Mouse (Mus musculus) mouse trophoblast stem cell (cell line): ENCODE data around the gene Pinlyp.

Experiments
- in situ Hi-C, 2 experiments: fragments of 300-500 bp; cut with MseI, MboI; formaldehyde crosslinking; loops; 2 replicates in 1 of 2; 3 replicates in 1 of 2; pipeline ENCODE4 v1.15.1; 2025

Pinlyp gene

DNA sequence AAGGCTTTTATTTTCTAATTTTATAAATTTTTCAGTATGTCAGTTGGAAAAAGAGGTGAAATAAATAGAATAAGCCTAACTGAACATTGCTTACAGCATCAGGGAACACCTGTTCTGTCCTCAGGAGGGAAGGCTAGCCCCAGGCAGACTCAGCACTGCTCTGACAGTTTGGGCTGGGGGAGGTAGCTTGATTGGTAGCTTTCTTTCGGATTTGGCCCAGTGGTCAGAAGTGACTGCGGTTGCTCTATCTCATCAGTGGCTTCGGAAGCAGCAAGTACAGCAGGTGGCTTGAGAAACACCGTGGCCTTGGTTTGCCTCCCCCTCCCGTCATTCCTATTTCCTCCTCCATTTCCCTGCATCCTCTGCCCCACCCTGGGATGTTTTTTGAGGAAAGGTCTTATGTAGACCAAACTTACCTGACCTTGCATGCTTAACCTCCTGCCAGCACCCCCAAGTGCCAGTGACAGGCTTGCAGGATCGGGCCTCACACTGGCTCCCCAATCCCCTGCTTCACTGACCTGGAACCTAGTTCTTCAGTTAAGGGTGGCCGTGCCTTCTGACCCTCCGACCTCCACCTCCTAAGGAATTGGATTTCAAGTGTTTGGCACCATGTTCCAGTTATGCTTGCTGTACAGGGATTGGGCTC is 17.4 kb upstream of the Pinlyp start:
- in situ Hi-C loops: no loop called here

DNA sequence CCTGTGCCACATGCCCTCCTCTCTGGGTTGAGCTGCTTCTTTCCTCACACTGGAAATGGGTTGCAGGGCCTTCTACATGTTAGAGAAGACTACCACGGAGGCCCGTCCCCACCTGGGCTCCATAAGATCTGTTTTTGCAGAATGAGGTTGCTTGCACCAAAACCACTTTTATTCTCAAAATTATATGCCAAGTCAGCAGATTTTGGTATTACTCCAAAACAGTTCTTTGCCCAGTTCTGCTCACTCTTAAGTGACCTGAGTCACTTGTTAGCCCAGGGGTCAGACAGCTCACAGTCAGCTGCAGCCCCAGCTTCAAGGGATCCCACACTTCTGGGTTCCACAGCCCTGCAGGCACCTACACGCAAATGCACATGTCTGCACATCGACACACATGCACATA is 15.5 kb upstream of the Pinlyp start:
- in situ Hi-C loops: no loop called here

DNA sequence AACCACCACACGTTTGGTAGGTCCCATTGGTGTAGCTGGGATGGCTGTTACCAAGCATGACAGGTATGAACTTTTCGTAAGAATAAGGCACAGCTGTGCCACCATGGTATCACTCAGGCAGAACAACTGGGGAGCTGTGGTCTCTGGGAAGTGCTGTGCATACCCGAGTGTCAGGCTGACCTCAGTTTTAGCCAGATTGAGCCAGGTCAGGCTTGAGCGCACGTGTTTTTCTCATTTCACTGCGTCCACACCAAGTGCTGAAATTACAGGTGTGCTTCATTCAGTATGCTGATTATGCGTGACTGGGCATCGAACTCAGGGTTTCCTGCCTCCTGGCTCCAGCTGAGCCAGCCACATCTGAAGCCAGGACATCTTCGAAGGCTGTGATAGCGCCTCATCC is 9.9 kb upstream of the Pinlyp start:
- in situ Hi-C loops: no loop called here

DNA sequence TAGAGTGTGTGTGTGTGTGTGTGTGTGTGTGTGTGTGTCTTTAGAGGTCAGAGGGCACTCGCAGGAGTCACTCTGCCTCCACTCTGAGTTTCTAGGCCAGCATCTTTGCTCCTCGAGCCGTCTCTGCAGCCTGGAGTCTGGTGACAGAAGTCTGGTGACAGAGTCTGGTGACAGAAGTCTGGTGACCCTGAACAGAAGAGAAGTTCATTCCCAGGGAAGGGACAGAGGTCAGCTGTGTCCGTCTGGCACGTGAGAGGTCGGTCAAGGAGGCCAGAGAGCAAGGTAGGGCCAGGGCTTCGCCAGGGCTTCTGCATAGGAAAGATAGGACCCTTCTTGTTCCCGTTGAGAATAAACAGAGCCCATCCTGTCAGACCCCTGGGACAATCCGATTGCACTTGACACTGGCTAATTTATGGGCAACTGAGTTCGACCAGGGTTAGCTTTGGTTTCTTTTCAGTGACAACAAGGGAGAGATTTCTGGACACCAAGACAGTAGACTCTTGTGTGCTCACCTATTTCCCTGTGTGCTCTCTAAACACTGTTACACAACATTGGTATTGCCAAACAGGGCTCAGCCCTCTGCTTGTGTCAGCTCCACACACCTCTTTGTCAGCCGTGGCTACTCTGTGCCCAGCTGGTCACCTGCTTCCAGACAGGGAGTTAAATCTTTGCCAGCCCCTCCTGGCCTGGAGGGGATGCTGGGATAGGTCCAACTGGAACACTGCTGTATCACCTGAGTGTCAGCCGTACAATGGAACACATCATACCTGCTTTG is 6.3 kb upstream of the Pinlyp start:
- in situ Hi-C loops: no loop called here

DNA sequence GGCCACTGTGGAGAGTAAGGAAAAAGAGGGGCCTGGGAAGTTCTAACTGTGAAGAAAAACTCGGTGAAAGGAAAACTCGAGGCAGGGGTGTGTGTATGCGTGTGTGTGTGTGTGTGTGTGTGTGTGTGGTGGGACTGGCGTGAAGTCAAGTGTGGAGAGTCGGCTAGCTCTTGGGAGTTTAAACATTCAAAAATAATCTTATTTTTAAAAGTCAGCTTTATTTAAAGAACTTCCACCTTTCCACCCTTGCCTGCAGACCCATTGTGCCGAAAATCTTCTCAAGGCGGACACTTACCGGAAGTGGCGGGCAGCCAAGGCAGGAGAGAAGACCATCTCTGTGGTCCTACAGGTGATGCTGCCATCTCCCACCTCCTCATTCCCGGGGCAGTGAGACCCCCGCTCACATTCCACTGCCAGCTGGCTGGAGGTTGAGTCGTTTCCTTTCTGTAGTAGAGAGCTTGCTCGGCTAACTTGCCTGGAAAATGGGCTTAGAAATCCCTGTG is 1.7 kb upstream of the Pinlyp start:
- in situ Hi-C loops: no loop called here

DNA sequence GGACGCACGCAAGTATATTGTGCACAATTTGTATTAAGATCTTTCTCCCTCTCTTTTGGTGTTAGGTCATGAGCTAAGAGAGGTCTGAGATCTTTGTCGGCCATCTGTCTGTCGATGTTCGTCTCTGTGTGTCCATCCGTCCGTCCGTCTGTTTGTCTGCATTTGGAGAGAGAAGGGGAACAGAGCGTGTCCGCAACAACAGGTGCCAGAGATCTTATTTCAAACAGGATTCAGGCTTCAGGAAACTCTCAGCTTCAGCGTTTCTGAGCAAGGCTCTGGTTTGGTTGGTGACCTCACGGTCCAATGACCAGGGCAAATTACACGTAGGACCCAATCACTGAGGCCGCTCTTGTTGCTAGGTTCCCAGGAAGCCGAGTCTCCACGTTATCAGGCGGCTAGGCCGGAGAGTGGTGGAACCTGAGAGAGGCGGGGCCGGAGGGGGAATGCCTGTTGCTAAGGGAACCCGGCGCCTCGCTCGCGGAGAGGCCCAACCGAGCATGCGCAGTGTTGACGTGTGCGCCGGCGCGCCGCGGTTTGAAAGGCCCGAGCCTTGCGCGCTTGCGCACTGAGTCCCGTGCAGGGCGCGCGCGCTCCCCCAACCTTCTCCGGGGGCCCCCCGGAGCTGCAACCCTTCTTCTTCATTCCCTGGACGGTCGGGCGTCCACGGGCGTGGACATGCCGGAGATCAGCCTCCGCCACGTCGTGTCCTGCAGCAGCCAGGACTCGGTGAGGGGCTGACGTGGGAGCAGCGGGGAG is 894 bp upstream of the Pinlyp start:
- in situ Hi-C loops: no loop called here

DNA sequence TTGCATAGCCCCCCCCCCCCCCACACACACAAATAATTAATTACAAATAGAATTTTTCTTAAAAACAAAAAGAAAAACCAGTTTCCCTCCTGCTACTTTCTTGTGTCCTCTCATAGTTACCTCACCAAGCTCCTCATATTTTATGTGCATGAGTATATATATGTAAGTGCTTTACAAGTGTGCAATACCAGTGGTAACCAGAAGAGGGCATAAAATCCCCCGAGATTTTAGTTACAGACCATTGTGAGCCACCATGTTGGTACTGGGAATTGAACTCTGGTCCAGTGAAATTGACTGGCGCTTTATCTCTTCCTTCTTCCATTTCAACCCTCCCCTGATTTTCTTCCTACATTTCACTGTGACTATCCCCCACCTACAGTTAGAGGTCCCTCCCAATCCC is 1.4 kb downstream of the Pinlyp start:
- in situ Hi-C loops: no loop called here

DNA sequence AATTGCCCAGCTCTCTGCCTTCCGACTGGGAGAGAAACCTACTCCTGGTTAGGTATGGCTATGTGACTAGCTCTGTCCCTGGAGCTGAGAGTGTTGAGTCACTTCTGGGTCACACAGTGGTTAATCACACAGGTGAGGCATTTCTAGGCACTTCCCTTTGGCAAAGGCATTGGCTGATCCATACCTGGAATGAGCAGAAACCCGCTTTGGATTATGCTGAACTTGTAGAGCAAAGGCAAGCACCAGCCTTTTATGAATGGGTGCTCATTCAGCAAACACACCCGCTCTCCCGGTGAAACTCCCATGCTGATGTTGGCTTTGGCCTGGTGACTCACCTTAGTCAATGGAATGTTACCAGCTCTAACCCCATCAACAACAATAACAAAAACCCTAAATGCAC is 6.2 kb downstream of the Pinlyp start:
- in situ Hi-C loops: no loop called here

DNA sequence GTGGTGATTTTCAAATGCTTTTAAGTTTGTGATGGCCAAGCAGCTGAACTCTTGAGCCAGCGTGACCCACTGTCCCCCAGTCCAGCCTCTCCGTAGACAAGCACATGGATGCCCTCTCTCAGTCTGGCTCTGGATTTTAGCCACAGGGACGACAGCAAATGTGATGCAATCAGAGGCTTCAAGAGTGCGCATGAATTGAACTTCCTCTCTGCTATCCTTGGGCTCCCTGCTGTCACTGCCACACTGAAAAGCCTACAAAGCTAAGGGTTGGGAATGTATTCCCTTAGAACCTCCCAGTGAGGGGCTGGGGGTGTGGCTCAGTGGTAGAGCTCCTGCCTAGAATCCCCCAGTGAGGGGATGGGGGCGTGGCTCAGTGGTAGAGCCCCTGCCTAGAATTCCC is 7.2 kb downstream of the Pinlyp start:
- in situ Hi-C loops: no loop called here

DNA sequence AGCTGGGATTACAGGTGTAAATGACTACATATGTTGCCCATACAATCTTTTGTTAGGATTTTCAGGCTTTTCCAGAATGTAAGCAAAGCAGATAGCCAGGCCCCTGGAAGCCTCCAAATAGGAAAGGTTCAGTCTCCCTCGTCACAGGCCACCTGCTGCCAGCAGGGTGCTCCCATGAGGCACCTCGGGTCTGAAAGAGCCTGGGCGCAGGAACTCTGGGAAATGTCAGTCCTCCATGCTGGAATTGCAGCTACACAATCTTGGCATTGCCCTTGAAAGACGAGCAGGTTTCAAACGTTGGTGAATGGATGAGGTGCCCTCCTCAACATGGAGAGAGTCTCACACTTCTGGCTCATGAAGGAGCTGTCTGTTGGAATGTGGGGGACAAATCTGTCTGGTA is 7.8 kb downstream of the Pinlyp start:
- in situ Hi-C loops: no loop called here

DNA sequence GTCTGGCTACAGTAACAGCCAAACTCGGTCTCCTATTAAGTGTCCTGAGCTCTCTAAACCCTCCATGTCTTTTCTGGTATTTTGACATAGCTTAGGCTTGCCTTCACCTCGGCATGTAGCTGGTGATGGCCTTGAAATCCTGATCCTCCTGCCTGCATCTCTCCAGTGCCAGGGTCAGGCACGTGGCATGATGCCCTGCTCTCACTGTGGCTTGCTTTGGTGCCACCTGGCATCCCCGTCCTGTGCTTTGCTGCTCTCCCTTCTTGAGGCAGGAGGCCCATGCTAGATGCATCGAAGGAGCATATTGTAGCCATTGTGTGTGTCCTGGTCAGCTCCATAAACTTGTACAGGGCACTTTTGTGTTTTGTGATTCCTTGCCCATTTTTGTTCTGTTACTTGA is 8.3 kb downstream of the Pinlyp start:
- in situ Hi-C loops: no loop called here

DNA sequence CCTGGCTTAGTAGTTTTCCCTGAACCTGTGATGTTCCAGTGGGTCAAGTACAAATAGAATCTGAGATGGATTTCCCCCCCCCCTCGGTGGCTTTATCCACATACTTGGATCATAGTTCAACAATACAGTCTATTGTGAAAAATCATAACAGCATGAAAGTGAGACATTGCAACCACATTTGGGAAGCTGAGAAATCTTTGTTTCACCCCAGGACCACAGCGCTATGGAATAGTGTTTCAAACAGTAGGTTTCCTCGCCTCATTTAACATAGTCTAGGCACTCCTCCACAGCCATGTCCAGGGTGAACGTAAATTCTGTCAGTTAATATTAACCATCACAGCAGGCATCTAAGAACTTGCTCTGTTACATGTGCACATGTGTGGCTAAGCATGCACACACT is 8.8 kb downstream of the Pinlyp start:
- in situ Hi-C loops: no loop called here

DNA sequence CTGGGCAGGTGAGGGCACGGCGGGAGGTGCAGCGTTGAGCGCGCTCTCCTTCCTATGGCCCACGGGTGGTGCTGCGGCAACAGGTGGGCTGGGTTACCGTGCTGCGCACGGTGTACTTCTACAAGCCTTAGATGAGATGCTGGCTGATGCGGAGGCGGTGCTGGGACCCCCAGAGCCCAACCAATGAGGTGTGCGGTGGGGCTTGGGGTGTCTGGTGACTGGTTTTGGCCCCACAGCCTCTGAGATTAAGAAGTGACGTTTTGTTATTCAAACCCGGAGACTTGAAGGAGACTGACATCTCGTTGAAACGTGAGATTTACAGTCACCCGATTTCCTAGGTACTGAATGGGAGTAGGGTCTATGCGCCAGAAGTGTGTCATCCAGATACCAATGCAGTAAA is 11.6 kb downstream of the Pinlyp start:
- in situ Hi-C loops: no loop called here

DNA sequence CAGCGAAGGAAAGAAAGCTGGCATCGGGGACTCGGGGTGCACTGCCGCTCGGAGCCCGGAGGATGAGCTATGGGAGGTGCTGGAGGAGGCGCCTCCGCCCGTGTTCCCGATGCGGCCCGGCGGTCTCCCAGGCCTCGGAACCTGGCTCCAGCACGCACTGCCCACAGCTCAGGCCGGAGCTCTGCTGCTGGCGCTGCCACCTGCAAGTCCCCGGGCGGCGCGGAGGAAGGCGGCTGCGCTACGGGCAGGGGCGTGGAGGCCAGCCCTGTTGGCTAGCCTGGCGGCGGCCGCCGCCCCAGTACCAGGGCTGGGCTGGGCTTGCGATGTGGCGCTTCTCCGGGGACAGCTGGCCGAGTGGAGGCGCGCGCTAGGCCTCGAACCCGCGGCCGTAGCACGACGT is 12.1 kb downstream of the Pinlyp start:
- in situ Hi-C loops: no loop called here

DNA sequence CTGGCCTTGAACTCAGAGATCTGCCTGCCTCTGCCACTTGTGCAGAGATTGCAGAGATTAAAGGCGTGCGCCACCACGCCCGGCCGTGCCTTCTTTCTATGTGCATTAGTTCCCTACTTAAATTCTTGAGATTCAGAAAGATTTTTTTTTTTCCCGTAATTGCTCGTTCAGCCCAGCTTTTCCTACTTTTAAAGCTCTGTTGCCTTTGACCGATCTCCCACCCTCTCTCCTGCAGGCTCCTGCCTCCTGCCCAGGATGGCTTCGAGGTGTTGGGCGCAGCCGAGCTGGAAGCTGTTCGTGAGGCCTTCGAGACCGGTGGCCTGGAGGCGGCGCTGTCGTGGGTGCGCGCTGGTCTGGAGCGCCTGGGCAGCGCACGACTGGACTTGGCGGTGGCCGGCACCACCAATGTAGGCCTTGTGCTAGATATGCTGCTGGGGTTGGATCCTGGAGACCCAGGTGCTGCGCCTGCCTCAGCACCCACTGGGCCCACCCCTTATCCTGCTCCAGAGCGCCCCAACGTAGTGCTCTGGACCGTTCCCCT is 12.8 kb downstream of the Pinlyp start:
- in situ Hi-C loops: no loop called here

DNA sequence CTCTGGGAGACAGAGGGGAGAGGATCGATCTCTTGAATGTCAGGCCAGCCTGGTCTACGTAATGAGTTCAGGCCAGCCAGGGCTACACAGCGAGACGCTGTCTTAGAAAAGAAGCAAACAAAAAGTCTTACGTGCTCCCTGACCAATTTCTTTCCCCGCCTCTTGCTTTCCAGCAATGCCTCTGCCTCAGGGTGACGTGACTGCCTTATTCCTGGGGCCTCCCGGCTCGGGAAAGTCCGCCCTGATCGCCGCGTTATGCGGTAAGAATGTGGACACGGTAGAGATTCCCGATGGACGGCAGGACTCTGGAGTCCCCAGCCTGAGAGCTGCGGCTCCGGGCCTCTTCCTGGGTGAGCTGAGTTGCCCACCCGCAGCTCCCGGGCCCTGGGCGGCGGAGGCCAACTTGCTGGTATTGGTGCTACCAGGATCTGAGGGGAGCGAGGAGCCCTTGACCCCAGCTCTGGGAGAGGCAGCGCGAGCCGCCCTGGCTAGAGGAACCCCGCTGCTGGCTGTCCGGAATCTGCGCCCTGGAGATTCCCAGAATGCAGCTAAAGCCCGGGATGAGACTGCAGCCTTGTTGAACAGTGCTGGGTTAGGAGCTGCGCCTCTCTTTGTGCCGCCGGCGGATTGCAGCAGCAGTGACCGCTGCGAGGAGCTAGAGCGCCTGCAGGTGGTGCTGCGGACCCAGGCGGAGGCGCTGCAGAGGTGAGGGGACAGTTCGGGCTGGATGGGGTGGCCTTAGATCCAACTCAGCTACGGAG is 14.5 kb downstream of the Pinlyp start:
- in situ Hi-C loops: no loop called here

DNA sequence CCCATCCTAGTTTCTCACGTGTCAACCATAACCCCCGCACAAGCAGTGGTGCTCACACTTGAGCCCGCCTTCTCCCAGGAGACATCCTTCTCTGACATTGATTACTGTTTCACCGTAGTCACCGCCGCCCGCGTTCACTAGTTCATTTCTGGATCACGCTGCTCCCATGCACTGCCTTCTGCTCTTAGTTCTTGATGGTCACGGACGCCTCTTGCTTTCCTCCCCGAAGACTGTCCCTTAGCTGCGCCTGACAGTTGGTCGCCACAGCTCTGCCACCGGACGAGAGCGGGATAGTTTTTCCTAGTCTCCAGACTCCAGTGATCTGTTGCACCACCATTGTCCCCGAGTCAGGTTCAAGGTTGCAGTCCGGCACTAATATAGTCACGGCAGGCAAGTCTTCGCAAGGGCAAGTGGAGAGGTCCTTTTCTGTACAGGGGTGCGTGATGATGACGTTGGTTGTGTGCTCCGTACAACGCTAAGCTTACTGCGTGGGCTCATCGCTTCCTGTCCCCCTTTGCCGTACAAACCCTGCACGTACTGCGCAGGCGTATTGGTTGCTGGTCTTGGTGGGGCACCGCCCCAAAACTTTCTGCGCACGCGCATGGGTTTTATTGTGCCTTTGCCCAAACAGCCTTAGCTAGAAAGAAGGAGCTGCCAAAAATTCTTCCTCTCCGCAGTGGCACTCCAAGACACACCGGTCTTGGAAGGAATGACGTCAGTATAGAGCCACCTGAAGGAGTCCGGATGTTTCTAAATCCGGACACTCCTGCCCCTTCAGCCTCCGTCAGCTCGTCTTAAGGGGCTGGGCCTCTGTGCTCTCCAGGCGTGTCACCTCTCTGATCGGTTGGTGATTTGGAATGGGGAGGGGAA is 15.6 kb downstream of the Pinlyp start, which contains the start of gene Irgq:
Gene Irgq, plus strand, starts transcription at position 628 of the 870 bp plus-strand sequence.
- in situ Hi-C loops: no loop called here

DNA sequence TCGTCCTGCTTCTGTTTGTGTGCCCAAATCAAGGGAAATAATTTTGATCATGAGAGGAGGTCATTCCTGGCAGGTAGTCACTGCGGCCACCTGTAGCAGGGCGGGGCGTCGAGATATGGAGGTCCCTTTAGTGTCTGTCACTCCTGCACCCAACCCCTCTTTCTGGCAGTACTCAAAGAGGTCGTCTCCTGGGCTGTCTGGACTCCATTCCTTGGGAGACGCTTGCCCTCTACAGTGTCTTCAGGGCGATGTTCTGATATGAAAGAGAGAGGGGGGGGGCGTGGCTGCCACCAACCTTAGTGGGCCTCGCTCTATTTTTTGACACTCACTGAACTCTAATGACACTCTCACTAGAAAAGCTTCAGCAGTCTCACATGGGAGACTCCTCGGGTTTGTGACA is 16.3 kb downstream of the Pinlyp start:
- in situ Hi-C loops: no loop called here

DNA sequence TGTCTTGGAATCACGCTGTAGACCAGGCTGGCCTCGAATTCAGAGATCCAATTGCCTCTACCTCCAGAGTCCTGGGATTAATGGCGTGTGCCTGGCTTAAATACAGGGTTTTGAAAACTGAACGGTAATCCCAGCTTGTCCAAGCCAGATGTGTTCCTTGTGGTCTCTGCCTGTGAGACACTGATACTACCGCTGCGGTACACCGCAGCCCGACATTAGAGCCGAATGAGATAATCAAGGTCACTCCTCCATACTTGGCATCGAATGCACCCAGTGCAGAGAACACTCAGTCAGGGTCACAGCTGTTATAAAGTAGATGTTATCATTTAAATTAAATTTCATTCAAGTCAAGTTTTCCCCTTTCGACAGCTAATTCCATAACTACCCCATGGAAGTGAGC is 17.1 kb downstream of the Pinlyp start:
- in situ Hi-C loops: no loop called here

DNA sequence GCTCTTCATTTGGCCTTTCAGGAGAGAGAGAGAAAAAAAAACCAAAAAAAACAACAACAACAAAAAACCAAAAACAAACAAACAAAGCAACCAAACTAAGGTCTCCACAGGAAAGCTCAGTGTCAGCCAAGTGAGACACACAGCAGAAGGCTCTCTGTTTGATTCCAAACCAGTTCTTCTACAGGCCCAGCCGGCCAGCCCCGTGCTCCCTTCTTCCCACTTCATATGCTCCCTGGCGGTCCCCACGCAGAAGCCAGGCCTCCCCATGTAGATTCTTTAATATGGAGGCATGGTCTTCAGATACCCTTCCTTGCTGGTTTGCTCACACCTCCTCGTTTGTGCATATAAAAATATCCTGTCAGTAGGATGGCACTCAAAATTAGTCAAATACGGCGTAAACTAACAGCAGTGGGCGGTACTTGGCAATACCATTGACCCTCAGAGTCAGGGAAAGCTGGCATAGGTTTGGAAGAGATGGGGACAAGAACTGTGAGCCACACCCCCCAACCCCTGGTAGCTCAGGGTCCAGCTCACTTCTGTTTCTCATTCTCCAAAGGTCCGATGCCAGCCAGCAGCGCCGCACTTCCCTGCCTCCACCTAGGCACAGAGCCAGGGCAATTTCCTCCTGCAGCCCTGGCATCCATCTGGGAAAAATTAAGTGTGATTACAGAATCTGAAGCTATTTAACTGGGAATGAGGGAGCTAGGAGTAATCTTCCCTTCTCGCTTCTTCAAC is 20.1 kb downstream of the Pinlyp start:
- in situ Hi-C loops: no loop called here
